Mouse (Mus musculus): ENCODE data around the gene Bbip1.
"Not testable (repeated sequence)": the region's sequence is repeated elsewhere in the genome, so short reads cannot be mapped to it uniquely, and the experiment has no call there.

Gene Bbip1

DNA sequence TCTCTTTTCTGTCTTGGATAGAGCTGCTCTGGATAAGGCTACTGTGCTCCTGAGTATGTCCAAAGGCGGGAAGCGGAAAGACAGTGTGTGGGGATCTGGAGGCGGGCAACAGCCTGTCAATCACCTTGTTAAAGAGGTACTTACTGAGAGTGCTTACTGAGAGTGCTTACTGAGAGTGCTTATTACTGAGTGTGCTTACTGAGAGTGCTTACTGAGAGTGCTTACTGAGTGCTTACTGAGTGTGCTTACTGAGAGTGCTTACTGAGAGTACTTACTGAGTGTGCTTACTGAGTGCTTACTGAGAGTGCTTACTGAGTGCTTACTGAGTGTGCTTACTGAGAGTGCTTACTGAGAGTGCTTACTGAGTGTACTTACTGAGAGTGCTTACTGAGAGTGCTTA is 22.4 kb downstream of the Bbip1 start:
- DNase-seq, result not testable (repeated sequence)

- DNase-seq, result no peak
Observed at GRCm38 (mm10) chr19:53919541-53919940, 24.9 kb downstream of the Bbip1 start.

DNA sequence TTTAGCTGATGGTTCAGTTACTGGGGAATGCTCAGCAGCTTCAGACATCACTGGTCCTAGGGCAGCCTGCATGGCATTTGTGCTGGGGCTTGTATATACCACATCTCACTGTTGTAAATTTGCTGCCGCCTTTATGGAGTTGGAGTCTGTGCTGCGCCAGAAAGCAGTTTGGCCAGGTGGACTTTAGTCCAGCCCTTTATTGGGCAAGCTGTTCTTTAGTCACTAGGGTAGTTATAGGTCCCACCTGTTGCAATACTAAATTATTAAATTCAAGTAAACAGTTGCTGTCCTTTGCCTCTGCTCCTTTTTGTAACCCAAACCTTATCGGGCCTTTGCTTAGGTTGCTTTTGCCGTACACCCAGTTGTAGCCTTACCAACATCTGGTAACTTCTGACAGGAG is 29.5 kb downstream of the Bbip1 start:
- no peak for DNase-seq

GRCm38 (mm10) chr19:53906703-53907070 is 37.7 kb downstream of the Bbip1 start:
- not testable (repeated sequence) for DNase-seq

DNA sequence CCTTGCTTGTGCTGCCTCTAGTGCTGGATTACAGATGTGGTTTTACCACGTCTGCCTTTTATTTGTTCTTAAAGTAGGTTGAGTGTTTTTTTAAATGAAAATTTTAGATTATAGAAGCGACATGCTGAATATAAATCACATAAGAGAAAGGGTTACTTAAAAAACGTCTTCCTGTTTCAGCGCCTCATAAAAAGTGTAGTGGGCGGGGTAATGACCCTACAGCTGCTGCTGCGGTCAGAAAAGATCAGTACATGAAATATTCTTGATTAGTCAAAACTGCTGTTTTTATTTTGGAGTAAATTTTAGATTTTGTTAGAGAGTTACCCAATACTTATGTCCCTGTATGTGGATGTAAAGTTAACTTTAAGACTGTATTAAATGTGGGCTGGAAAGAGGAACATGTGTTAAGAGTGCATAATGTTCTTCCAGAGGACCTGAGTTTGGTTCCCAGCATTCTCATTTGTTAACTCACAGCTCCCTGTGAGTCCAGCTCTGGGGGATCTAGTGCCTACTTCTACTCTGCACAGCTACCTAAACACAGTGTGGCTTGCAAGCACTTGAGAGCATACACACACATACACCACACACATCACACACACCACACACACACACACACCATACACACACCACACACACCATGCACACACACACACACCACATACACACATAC is 38.3 kb downstream of the Bbip1 start:
- no peak for DNase-seq

DNA sequence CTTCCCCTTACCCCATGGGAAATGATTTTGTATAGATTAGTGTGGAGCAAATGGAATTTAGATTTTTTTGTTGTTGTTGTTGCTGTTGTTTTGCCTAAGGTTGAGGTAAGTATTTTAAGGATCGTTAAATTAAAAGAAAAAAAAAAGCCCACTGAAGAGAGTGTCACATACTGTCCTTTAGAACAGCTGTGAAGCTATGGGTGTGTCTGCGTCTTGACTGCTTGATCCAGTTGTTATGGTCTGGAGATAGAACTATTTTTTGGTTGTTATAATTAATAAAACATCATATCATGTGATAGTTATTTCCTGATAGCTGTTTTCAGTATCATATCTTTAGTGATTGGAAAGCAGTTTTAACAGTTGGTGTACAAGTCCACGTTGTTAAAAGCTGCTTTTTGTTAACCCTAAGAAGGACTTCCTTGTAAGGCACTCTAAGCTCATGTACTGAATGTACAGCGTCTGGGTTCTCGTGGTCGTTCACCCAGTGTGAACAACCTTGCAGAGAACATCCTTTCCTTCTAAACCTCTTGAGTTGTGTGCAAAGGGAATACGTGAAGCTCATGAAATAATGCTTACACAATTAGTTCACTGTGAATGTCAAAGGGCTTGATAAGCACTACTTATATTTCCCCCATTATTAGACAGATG is 39.5 kb downstream of the Bbip1 start:
- DNase-seq, result no peak

- DNase-seq, result peak; percentile 54
Observed at GRCm38 (mm10) chr19:53903507-53904321, 40.7 kb downstream of the Bbip1 start.

- peak; percentile 93 for DNase-seq
Observed at GRCm38 (mm10) chr19:53902739-53903487, 41.5 kb downstream of the Bbip1 start.

- DNase-seq, result no peak
Observed at GRCm38 (mm10) chr19:53901931-53902738, 42.3 kb downstream of the Bbip1 start.

- no peak for DNase-seq
Observed at GRCm38 (mm10) chr19:53899941-53900610, 44.4 kb downstream of the Bbip1 start.

DNA sequence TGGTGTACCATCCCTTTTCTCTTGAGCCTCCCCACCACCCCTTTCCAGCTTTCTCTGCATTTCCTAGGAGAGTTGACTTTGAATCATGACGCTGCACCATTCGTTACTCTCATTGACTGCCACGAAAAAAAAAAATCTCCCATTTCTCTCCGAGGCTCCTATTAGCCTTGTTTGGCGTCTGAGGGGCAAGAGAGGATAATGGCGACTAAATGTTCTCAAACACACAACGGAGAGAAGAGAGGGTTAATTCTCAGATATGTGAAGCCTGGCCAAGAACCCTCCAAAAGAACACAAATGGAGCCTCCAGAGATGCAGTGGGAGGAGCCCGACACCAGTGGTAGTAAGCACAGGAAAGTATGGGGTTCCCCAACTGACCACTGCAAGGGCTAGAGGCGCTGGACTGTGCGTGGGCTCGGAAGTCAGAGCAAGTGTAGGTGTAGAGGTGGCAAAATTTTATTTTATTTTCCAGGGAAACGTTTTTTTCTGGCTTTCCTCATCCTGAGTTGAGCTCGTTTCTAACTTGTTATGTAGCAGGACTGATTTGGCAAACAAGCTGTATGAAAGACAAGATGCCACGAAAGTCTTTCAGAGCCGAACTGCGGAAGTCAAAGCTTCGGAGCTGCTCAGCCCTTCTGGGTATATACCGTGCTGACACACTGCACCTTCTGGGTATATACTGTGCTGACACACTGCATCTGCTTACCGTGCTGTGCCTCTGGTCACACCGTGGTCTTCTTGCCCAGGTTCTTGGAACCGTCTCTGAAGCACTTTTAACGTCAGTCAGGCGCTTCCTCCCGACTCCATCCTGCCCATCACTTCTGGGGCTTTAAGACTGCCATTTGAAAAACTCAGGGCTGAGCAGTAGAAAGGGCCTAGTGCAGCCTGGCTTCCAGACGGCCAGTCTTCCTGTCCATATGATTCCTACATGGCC is 45.2 kb downstream of the Bbip1 start:
- no peak for DNase-seq

DNA sequence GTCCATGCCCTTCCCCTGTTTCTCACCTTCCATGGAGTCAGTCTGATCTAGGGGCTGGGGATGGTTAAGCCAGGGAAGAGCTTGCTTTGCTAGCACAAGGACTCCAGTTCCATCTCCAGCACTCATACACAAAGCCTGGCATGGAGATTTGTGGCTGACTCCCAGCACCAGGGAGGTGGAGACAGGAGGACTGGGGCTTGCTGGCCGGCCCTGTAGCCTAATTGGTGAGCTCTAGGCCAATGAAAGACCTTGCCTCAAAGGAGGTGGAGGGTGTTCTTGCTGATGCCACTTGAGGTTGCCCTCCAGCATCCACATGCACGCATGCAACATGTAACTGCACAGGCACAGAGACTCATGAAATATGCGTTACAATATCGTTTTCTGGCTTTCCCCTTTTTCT is 45.9 kb downstream of the Bbip1 start:
- no peak for DNase-seq

DNA sequence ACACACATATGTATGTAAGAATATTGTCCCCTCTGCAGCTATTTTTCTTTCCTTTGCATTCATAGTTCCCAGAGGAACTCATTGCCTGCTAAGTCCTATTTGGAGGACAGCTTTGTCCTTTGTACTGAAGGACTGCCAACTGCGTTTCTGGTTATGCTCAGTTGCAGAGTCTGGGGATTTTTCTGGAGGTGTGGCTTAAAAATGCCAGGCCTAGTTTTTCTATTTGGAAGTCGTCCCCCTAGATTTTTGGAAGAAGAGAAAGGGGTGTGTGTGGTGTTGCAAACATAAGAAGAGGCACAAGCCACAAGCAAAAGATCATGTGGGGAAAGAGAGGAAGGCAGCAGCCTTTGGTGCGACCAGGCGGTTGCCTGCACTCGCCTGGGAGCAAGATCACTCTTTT is 46.4 kb downstream of the Bbip1 start:
- DNase-seq, result no peak

DNA sequence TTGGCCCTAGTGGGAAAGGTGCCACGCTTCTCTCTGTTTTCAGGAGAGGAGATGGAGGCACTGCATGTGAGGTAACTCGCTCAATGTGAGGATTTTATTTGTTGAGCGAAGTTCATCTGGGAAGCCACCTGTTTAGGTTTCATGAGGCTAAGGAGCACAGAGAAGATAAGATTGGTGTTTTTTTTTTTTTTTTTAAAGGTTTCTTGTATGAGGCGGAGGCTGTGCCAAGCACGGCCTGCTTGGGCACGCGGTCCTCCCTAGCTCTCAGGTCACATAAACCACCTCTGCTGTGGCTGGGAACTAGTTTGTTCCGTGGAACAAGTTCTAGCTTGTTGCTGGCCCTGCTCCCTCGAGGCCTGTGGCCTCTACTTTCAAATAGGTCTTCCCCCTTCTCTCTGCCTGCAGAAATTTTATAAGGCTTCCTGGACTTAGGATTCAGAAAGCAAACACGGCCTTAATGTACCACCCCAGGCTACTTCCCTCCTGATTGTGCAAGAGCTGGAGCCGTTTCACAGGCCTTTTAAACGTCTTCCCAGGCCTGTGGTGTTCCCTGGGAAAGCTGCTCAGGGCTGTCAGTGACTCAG is 49.8 kb downstream of the Bbip1 start:
- DNase-seq, result peak; percentile 35

DNA sequence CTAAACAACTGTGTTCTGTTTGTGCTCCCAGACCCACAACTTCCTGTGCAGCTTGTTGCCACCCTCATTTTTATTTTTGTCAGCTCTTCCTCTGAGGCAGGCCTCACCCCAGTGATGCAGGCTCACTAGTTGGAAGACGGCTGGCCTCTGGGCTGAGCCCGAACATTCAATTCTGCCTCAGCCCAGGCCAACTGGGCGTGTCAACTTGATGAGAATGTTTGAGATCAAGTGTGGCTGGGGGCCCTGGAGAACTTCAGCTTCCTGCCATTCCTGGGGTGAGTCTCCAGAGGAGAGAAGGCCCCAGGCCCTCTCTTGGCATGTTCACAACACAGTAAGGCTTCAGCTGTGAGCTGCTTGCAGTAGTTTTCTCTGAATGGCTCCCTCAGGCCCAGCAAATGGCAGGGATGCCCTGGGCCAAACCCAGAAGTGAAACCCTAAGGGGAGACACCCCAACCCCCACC is 50.7 kb downstream of the Bbip1 start:
- DNase-seq, result no peak

- DNase-seq, result no peak
Observed at GRCm38 (mm10) chr19:53892838-53893359, 51.5 kb downstream of the Bbip1 start.

DNA sequence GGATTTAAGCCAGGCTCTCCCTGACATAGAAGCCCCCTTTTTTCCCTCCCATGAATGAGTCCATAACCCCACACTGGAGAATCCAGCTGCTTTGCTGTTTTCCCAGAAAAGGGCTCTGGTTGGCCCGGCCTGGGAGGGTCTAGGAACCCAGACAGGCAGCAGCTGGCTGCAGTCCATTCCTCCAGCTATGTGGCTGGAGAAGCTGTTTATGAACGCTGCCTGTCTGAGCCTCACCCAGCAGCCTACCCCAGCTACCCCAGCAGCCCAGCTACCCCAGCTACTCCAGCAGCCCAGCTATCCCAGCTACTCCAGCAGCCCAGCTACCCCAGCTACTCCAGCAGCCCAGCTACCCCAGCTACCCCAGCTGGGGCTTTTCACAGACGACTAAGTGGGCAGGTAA is 52.4 kb downstream of the Bbip1 start, which contains the start of gene Pdcd4:
TSS of gene Pdcd4 (plus strand) at position 171 of the 400 bp plus-strand sequence.
- DNase-seq, result no peak

DNA sequence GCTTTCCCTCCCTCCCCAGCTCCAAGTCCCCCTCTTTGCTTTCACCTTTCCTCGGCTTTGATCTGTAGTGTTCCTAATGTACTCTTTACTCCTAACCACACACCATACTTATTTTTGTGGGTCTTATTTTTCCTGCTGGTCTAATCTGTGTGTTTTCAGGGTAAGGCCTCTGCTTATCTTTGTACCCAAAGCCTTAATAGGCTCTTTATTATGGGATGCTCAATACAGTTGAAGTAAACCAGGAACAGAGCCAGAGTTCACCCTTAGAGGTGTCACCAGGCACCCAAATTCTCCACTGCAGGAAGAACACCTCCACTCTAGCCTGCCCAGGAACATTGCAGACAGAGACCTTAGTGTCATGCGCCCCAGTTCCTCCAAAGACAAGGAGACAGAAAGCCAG is 52.9 kb downstream of the Bbip1 start:
- no peak for DNase-seq

DNA sequence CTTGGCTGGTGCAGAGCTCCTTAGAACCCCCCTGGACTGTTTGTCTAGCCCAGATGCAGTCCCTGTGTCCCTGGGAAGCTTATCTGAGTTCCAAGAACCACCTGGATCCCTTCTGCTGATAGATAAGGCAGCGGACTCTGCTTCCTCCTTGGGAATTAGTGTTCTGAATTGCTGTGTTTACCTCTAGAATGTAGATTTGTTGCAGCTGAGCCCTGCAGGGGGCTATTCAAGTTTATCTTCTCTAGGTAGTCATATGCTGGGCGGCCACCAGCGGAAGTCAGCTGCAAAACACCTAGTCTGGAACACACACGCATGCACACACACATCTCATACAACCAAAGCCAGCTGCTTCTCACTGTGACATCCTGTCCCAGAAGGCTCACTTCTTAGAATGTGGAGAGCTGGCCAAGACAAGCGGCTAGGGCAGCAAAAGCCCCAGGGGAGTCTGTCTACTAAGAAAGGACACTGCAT is 53.6 kb downstream of the Bbip1 start:
- DNase-seq, result no peak

DNA sequence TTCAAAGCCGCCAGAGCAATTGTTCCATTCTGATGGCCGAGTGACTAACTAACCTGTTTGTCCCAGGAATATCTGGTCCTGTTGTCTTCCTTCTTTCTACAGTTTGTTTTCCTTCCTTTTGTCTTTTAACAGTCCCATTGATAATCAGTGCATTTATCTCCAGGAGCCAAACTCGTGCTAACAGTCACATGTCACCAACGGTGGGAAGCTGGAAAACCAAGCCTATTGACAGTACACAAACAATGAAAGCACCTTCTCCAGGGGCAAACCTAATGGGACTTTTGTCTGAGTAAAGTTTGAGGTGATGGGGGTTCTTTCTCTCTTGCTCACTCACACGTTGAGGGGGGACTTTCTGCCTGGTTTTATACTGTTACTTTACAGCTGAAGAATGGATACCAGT is 54.2 kb downstream of the Bbip1 start:
- DNase-seq, result no peak
